Mouse (Mus musculus) bone marrow, adult 2 months (tissue): ENCODE data around the gene Syt14.

ENCODE experiments used
- CTCF ChIP-seq: fragments of 200-500 bp; IDR thresholded peaks from 2 replicates; pipeline ENCODE4 v1.5.1; 2011; ENCODE audit warnings: low read length, control low read depth; ENCODE audit not compliant: control insufficient read depth, insufficient read depth
- POLR2A ChIP-seq: fragments of 200-500 bp; IDR thresholded peaks from 2 replicates; pipeline ENCODE4 v1.6.1; 2011; ENCODE audit warnings: low read depth, mild to moderate bottlenecking, control low read depth, low read length, borderline replicate concordance; ENCODE audit not compliant: control insufficient read depth

DNA sequence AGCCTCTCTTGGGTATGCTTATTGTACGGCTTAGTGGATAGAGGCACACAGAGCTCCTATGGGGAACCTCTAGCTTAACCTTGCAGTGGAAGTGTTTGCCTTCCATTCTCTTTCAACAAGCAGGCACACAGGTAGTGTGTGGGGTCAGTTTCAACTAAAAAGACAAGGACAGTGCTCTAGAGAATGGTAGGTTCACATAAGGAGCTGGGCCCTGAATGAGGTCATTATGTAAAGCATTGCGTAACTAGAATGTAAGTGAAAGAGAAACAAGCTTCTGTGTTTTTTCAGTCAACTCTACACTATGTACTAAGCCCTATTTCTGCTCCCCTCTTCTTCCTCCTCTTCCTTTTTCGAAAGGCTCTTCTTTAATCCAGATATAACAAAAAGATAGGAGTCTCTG lies 103.8 kb downstream of the Syt14 start:
- TF ChIP-seq CTCF: no peak
- TF ChIP-seq POLR2A: no peak
